Mouse (Mus musculus): Measurements from ENCODE around the gene Rbms3.

DNA sequence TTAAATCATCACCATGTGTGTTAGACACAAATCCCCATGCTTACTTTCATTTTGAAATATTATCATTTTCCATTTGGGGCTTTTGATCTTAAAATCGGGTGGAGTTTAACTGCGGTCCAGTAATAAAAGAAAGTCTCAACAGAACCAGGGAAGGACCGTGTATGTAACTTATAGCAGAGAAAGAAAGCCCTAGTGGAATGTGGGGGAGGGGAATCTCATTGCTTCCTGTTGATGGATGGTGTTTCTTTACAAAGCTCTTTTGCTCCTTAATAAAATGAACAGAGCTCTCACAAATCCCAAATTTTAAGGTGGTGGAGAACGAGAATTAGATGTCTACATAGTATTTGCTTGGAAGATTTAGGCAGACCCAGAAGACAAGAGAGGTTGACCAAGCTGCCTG, 311.3 kb downstream of the Rbms3 start:
- TF ChIP-seq POLR2A (IDR thresholded peaks at IDR 0.05; ENCODE audit: extremely low read depth, insufficient read depth, low read length) = no peak
- no peak for TF ChIP-seq CTCF (IDR thresholded peaks at IDR 0.05; ENCODE audit: extremely low read depth, insufficient read depth, low read length)

Measured in cortical plate, adult 2 months (tissue).